Mouse (Mus musculus) midbrain, postnatal 0 days (tissue): ENCODE measurements around the gene Inpp5f. TPM values are rescaled to one million over a fixed set of nuclear protein-coding genes. Genes with fewer than 3 reads are reported as not detected.

Experiments
- ATAC-seq: fragments of 200-750 bp; cut with Nextera tagmentation; 2 replicates; pipeline ENCODE4 v1.8.0; 2017; ENCODE audit warnings: moderate number of reproducible peaks, mild to moderate bottlenecking, moderate TSS enrichment, moderate library complexity; ENCODE audit not compliant: low FRiP score
- DNase-seq: peaks from one replicate; pipeline ENCODE4 v3.0.0-alpha.2; 2015; ENCODE audit warnings: low spot score
- H3K27ac ChIP-seq: fragments of 300-500 bp; sonication (generic); 2 replicates; pipeline ENCODE4 v1.5.1; 2014; ENCODE audit warnings: low read depth, mild to moderate bottlenecking, low read length, mixed read lengths
- H3K27me3 ChIP-seq: fragments of 300-500 bp; sonication (generic); 2 replicates; pipeline ENCODE4 v1.6.1; 2014; ENCODE audit warnings: low read length, control low read depth, mixed read lengths; ENCODE audit not compliant: insufficient read depth
- H3K36me3 ChIP-seq: fragments of 300-500 bp; sonication (generic); 2 replicates; pipeline ENCODE4 v1.6.1; 2014; ENCODE audit warnings: low read length, control low read depth, mixed read lengths; ENCODE audit not compliant: insufficient read depth
- H3K4me1 ChIP-seq: fragments of 300-500 bp; sonication (generic); 2 replicates; pipeline ENCODE4 v1.6.1; 2014; ENCODE audit warnings: mild to moderate bottlenecking, control low read depth, antibody characterized with exemption, low read length, mixed read lengths; ENCODE audit not compliant: insufficient read depth
- H3K4me2 ChIP-seq: fragments of 300-500 bp; sonication (generic); 2 replicates; pipeline ENCODE4 v1.6.1; 2014; ENCODE audit warnings: low read depth, mild to moderate bottlenecking, low read length, mixed read lengths; ENCODE audit not compliant: poor library complexity, severe bottlenecking
- H3K4me3 ChIP-seq: fragments of 300-500 bp; sonication (generic); 2 replicates; pipeline ENCODE4 v1.5.1; 2014; ENCODE audit warnings: low read depth, mild to moderate bottlenecking, low read length, moderate library complexity
- H3K9ac ChIP-seq: fragments of 300-500 bp; sonication (generic); replicated peaks from 2 replicates; pipeline ENCODE4 v1.6.1; 2014; ENCODE audit warnings: mild to moderate bottlenecking, low read length, moderate library complexity, mixed read lengths; ENCODE audit not compliant: poor library complexity, severe bottlenecking
- H3K9me3 ChIP-seq: fragments of 300-500 bp; sonication (generic); 2 replicates; pipeline ENCODE4 v1.6.1; 2016; ENCODE audit warnings: low read length, control low read depth
- CTCF ChIP-seq: IDR thresholded peaks from 2 replicates; pipeline ENCODE4 v1.5.1; 2016; ENCODE audit warnings: antibody characterized with exemption, mild to moderate bottlenecking
- WGBS: fragments of 180-500 bp; shearing (Covaris S2); extraction: QIAGEN DNeasy Blood & Tissue Kit; methylation state at CpG from one replicate; pipeline ENCODE4 v1.1.7; 2014; 5-methylcytosine and 5-hydroxymethylcytosine counted together
- polyA plus RNA-seq: library from polyadenylated mRNA; unstranded; fragments of >200 nt; fragmentation: Nextera tagmentation; extraction: Ambion mirVana; gene quantifications from 2 replicates; pipeline ENCODE4 v1.2.1, GENCODE M21; 2015
- total RNA-seq: library from RNA; depleted of rRNA; stranded (reverse); fragments of >200 nt; gene quantifications from 2 replicates; pipeline ENCODE4 v1.2.3, GENCODE M21; 2014

Inpp5f gene
- total and polyA plus RNA-seq, 2 experiments from 2014 or later, result 424 to 503 TPM

- Histone ChIP-seq H3K9me3 (no peaks in the 10 kb centered on the region), H3K27me3 (no peaks in the 10 kb centered on the region), H3K4me3 (no peak overlapping the region), H3K27ac (peak overlapping the region; percentile 75), H3K36me3 (no peaks in the 10 kb centered on the region), H3K9ac (no peak overlapping the region), H3K4me1 (peaks cover 8% of the 10 kb centered on the region; the same call in 1 of the 2 replicates), H3K4me2 (peak overlapping the region; percentile 28; the same call in 1 of the 2 replicates)
- DNase-seq (peak; percentile 82), ATAC-seq (peak; percentile 20; the same call in 1 of the 2 replicates)
- TF ChIP-seq CTCF, result no peak
- WGBS, result 17% methylated on average over 8 of the region's 8 CpGs
Observed at GRCm38 (mm10) chr7:128671952-128672351, 60.8 kb downstream of the Inpp5f start.

- Histone ChIP-seq H3K4me3 (no peak overlapping the region), H3K9me3 (no peaks in the 10 kb centered on the region), H3K27ac (peak overlapping the region; percentile 75), H3K4me1 (peaks cover 8% of the 10 kb centered on the region; the same call in 1 of the 2 replicates), H3K9ac (no peak overlapping the region; the same call in 1 of the 2 replicates), H3K27me3 (no peaks in the 10 kb centered on the region), H3K4me2 (peak overlapping the region; percentile 27; the same call in 1 of the 2 replicates), H3K36me3 (no peaks in the 10 kb centered on the region)
- 4% methylated on average over 15 of the region's 15 CpGs for WGBS
- ATAC-seq (peak; percentile 71; the same call in 1 of the 2 replicates), DNase-seq (peak; percentile 78)
- no peak; the same call in 1 of the 2 replicates for TF ChIP-seq CTCF
Observed at GRCm38 (mm10) chr7:128672408-128673010, 61.4 kb downstream of the Inpp5f start.

GRCm38 (mm10) chr7:128678546-128678945 lies 67.4 kb downstream of the Inpp5f start:
- Histone ChIP-seq H3K4me1 (no peaks in the 10 kb centered on the region), H3K4me3 (no peak overlapping the region), H3K9ac (no peak overlapping the region), H3K9me3 (no peaks in the 10 kb centered on the region), H3K27me3 (no peaks in the 10 kb centered on the region), H3K36me3 (peaks cover 9% of the 10 kb centered on the region), H3K4me2 (no peak overlapping the region), H3K27ac (no peak overlapping the region)
- no peak for TF ChIP-seq CTCF
- no peak for ATAC-seq
- WGBS, result 77% methylated on average over 3 of the region's 3 CpGs
- DNase-seq, result no peak

- WGBS, result 47% methylated on average over 56 of the region's 56 CpGs
- Histone ChIP-seq H3K4me3 (peak overlapping the region; percentile 49), H3K27me3 (no peaks in the 10 kb centered on the region), H3K27ac (peak overlapping the region; percentile 86), H3K9ac (peak overlapping the region; percentile 71), H3K4me2 (peak overlapping the region; percentile 37), H3K9me3 (no peaks in the 10 kb centered on the region), H3K4me1 (0 out of 2 replicates have a peak, but pooled peaks cover 4% of the 10 kb centered on the region), H3K36me3 (peaks cover 28% of the 10 kb centered on the region)
- no peak for TF ChIP-seq CTCF
- DNase-seq (peak; percentile 91), ATAC-seq (peak; percentile 81)
Observed at GRCm38 (mm10) chr7:128687821-128688564, 76.9 kb downstream of the Inpp5f start.

GRCm38 (mm10) chr7:128689347-128689746 lies 78.2 kb downstream of the Inpp5f start:
- Histone ChIP-seq H3K4me3 (peak overlapping the region; percentile 49), H3K27me3 (no peaks in the 10 kb centered on the region), H3K9me3 (no peaks in the 10 kb centered on the region), H3K27ac (peak overlapping the region; percentile 86), H3K4me1 (0 out of 2 replicates have a peak, but pooled peaks cover 4% of the 10 kb centered on the region), H3K36me3 (peaks cover 35% of the 10 kb centered on the region), H3K9ac (peak overlapping the region; percentile 71), H3K4me2 (peak overlapping the region; percentile 16; the same call in 1 of the 2 replicates)
- no peak for TF ChIP-seq CTCF
- DNase-seq (peak; percentile 41), ATAC-seq (no peak)
- 55% methylated on average over 8 of the region's 8 CpGs for WGBS

GRCm38 (mm10) chr7:128690070-128690469 lies 78.9 kb downstream of the Inpp5f start:
- no peaks in the 10 kb centered on the region for H3K27me3 ChIP-seq
- 2% methylated on average over 7 of the region's 7 CpGs for WGBS
- H3K36me3 ChIP-seq, result peaks cover 40% of the 10 kb centered on the region
- peak overlapping the region; percentile 86 for H3K27ac ChIP-seq
- H3K4me3 ChIP-seq, result peak overlapping the region; percentile 49
- ATAC-seq, result peak; percentile 75
- 0 out of 2 replicates have a peak, but pooled peaks cover 4% of the 10 kb centered on the region for H3K4me1 ChIP-seq
- peak overlapping the region; percentile 45; the same call in 1 of the 2 replicates for H3K4me2 ChIP-seq
- peak overlapping the region; percentile 57; the same call in 1 of the 2 replicates for H3K9ac ChIP-seq
- no peaks in the 10 kb centered on the region for H3K9me3 ChIP-seq
- peak; percentile 91 for DNase-seq
- TF ChIP-seq CTCF, result peak; percentile 98
